Mouse (Mus musculus) brain, embryonic 18.5 days (tissue): ENCODE measurements around the gene Slc27a2.

Source experiments
- DNase-seq: peaks from one replicate; pipeline ENCODE4 v3.0.0-alpha.2; 2012; ENCODE audit warnings: low read depth, low spot score

The Slc27a2 gene

GRCm38 (mm10) chr2:126553291-126553639 is 1.1 kb downstream of the Slc27a2 start:
- no peak for DNase-seq

GRCm38 (mm10) chr2:126555533-126555932 is 3.3 kb downstream of the Slc27a2 start:
- no peak for DNase-seq

DNA sequence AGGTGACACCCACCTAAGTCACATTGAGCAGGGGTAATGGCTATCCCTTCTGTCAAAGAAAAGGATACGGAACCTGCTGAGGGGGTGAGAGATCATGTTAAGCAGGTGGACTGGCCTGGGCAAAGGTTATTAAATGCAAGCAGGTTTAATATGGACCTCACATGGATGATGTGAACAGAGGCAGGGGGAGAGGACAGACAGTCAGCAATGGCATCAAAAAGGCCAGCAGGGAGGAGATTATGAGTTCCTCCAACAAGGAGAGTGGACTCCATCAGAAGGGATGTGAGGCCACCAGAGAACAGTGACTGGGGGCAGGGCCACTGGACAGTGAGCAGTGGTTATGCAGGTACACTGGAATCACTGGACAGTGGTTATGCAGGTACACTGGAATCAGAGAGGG is 7.9 kb downstream of the Slc27a2 start:
- DNase-seq: no peak

DNA sequence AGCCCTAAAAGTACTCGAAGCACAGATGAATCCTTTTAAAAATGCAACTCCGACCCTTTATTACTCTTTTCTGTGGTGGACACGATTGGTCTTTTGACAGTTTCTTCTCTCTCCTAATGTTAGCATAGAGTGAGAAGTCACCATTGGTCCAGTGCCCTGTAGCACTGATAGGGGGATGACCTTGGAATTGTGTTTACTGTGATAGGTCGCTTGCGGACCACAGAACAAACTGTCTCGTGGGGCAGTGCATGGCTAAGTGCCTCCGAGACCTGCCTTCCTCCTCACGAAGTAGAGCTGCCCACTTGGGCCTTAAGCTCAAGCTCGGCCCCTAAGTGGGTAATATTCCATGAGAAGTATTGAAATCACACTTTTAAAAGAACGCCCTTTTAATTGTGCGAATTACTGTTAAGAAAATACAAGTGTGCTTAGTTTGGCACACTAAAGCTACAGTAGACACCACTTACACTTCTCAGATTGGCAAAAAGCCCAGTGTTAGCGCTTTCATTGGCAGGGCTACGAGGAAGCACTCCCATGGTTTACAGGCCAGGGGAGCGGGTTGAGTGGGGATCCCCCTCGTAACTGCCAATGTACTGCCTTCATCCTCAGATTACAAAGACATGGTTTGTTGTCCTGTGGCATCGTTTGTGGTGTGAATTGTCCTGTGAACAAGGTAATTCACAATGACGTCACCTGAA is 11.4 kb downstream of the Slc27a2 start:
- no peak for DNase-seq

DNA sequence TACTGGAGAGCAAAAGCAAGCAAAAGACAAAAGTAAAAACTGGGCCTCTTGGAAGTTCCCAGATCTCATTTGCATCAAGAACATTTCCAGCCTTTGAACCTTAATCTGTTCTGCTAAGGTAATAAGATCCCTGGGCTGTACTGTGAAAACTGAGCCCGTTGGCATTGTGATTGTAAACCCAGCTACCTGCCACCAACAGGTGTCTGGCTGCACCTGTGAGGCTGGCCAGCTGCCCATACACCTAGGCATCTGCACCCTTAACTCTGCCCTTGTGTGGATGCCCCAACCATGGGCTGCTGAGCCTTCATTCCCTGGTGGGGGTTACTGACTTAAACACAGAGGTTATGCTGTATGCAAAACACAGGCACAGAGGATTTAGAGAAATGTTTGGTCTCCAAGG is 20.0 kb downstream of the Slc27a2 start:
- DNase-seq: no peak

DNA sequence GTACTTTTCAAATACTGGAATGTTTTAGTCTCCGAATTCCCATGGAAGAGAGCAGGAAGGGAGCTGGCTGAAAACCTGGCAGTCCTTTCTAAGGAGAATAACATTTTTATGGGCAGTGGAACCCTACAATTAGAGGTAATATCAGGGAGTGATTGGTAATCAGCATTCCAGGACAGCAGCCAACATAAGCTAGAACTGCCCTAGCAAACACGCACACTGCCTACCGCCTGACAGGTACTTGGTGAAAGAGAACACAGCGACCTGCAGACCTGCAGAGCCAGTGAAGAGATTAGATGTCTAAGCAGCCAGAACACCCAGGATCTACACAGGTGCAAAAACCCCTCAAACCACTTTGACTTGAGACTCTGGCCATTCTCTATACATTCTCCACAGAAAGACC is 20.5 kb downstream of the Slc27a2 start:
- DNase-seq: no peak

DNA sequence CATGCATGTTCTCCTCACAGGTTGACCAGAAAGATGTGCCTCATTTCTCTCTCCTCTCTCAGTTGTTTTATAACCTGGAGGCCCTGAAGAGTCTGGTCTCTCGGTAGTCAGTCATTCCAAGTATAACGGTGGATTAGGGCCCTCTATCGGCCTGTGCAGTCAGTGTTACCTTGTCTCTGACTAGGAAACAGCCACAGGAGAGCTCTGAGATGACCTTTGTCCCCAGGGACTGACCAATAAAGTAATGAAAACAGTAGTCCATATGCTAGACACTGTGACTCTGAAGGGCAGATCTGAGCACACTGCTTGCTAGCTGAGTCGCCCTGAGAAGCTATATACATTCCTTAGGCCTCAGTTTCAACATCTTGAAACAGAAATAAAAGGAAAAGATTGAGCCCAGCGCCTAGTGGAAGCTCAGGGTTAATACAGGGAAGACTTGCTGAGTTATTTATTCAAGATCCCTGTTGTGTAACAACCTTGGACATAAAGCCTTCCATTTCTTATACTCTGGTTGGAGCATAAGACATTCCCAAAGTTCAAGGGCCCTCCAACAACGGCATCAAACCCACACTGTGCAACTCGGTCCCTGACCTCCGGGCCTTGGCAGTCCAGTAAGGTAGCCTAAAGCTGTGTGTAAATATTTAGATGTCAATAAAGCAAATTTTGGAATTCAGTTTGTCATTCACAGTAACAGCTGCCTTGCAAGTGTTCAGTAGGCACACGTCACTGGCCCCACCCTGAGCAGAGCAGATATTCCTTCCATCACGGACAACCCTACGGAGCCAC is 23.4 kb downstream of the Slc27a2 start:
- no peak for DNase-seq

DNA sequence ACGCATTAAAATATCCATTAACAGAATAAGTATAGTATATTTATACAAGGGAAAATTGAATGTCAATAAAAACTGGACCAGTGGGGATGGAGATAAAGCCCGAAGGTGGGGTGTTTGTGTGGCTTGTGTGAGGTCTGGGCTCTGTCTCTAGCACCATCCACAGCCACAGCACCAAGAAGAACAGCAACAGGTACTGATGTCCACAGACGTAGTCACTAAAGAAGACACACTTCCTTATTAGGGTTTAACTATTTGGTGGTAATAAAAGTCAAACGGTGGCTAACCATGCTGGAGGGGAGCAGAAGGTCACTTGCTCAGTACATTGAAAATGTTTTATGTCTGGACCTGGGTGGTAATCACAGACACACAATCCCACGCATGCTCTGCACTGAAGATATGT is 25.2 kb downstream of the Slc27a2 start:
- no peak for DNase-seq

GRCm38 (mm10) chr2:126579282-126579681 is 27.1 kb downstream of the Slc27a2 start:
- DNase-seq: no peak

DNA sequence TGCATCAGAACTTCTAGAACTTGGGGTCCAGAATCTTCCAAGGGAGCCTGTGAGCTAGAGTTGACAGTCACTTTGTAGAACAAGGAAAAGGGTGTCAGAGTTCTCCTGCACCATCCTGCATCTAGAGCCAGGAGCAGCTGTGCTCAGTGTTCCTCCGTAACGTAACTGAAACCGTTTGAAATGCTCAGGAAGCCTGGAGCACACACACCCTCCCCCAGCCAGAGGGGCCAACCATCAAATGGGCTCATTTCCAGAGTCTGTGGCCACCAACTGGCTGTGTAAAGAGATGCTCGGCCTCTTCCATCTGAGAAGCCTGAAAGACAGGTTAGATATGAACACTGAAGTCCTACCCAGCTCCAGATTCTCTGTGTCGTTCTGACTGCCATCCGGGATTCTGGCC is 31.8 kb downstream of the Slc27a2 start:
- no peak for DNase-seq

GRCm38 (mm10) chr2:126584621-126585369 is 32.6 kb downstream of the Slc27a2 start:
- DNase-seq: no peak

- no peak for DNase-seq
Measured at GRCm38 (mm10) chr2:126587468-126587867, 35.3 kb downstream of the Slc27a2 start.

- no peak for DNase-seq
Measured at GRCm38 (mm10) chr2:126591304-126591703, 39.1 kb downstream of the Slc27a2 start.

DNA sequence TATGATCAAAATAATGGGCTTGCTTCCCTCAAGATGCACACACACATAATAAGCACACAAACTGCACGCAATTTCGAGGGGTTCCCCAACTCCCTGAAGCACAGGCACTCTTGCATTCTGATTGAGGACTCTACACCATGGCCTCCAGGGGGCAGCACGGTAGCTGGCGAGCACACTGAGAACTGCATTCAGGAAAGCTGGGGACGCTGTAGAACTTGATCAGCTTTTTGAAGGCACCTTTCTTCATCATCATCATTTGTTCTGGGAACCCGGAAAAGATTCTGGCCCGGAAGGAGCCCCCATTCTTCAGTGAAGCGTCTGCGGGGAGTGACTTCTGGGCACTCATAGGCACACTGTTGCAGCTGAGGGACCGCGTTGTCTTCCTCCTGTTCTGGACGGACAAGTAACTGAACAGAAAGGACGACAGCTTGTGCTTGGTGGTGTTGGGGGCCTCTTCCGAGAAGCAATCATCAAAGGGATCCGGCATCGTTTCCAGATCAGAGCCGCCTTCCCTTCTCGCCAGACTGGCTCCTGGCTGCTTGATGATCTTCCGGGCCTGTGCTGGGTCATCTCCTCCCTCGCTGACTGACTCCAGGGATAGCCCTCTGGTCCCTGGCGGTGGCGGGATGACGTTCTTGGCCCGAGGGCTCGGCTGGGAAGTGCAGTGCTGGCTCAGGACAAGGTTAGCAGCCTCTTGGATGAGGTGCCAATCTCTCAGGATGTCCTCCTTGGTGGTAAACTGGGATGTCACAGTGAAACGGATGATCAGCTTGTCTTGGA is 41.8 kb downstream of the Slc27a2 start:
- DNase-seq: peak; percentile 22

DNA sequence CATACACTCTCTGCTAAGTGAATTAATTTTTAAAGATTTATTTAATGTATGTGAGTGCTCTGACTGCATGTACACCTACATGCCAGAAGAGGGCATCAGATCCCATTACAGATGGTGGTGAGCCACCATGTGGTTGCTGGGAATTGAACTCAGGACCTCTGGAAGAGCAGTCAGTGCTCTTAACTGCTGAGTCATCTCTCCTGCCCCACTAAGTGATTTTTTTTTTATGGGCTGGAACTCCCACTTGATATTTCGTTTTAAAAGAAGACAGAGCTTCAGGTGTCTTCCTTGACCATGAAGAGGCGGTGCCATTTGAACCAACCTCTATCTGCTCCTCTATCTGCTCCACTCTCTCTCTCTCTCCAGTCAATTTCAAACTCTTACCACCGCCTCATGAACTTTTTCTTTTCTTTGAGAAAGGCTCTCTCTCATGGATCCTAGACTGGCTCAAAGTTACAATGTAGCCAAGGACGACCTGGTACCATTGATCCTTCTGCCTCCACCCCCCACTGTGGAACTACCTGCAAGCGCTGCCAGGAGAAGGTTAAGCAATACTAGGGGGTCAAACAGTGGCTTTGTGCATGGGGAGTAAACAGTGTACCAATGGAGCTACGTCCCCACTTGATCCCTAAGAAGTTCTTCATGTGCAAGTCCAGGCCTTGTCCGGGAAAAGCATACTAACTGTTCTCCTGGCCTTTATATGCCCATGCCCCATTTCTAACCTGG is 44.3 kb downstream of the Slc27a2 start:
- DNase-seq: no peak

DNA sequence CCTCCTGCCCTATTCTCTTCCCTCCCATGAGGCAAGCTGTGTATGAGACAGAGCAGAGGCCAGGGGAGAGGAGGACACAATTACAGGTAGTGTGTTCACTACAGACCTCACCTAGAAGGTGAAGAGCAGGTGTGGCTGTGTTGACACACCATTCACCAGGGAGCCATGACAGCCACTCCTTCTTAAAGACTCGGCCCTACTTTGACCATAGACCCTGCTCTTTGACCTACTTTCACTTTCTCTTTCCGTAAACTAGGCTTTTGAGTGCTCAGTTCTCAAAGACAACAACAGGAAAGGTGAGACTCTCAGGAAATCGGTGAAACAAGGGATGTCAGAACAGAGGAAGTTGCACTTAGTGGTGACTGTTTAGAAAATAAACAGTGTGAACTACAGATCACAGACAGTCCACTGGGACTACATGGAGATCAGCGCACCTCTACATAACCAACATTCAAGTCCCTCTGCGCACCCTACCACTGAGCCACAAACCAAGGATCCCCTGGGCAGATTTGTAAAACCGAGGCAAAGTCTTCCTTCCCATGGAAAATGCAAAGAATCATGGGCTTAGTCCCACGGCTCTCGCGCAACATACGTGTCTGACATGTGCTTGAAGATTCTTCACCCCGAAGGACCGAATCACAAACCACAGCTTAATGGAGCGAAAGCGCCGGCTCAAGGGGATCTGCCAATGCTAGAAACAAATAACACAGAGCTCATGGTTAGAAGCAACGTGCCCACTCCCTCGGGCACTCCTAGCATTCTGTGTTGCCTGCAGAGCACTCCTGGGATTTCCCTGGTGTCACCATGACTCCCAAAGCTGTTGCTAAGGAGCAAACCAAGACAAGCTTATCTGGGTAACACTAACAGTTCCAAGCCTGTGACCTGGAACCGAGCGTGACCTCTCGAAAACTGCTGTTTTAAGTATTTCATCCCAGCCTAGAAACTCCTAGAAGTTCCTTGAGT is 45.4 kb downstream of the Slc27a2 start:
- no peak for DNase-seq

DNA sequence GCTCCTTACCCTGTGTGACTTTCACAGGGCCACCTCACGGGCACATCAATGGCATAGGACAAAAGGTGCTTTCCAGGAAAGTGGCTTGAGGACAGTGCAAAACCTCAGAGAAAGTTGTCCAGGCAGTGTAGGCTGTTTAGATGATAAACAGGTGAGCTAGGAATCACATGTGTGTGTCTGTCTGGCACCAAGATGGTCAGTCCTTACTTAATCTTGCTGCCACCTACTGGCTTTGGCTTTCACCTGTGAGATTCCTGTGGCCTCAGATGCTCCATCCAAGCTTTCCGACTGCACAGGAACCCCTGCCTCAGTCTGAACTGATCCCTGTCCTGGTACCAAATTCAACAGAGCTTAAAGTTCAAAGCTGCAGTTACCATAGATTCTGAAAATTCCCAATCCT is 46.2 kb downstream of the Slc27a2 start:
- no peak for DNase-seq

- DNase-seq: no peak
Measured at GRCm38 (mm10) chr2:126599005-126599404, 46.8 kb downstream of the Slc27a2 start.

GRCm38 (mm10) chr2:126600533-126600932 is 48.3 kb downstream of the Slc27a2 start:
- no peak for DNase-seq
